Mouse (Mus musculus): Measurements from ENCODE around the gene Pkp4. TPM values are rescaled to one million over a fixed set of nuclear protein-coding genes. Genes with fewer than 3 reads are reported as not detected.

The Pkp4 gene
- polyA plus RNA-seq, 1 experiment from 2014 or later: 25.7 TPM

GRCm38 (mm10) chr2:59303530-59304063 lies 142.9 kb downstream of the Pkp4 start:
- Histone ChIP-seq H3K4me3 (ENCODE audit: low read depth, low read length) (no peak overlapping the region), H3K4me2 (ENCODE audit: low read length) (no peak overlapping the region), H3K36me3 (ENCODE audit: control insufficient read depth, insufficient read depth, low read length) (peaks cover 29% of the 10 kb centered on the region), H3K27me3 (replicated peaks; ENCODE audit: control insufficient read depth, insufficient read depth, low read length) (no peaks in the 10 kb centered on the region), H3K9ac (ENCODE audit: low read length) (no peak overlapping the region), H3K9me3 (replicated peaks; ENCODE audit: control insufficient read depth, low read length) (no peaks in the 10 kb centered on the region), H3K27ac (ENCODE audit: low read depth, low read length) (no peak overlapping the region), H3K4me1 (ENCODE audit: control insufficient read depth, insufficient read depth, low read length) (peaks cover 9% of the 10 kb centered on the region; the same call in 1 of the 2 replicates)
- ATAC-seq (no peak), DNase-seq (ENCODE audit: low spot score) (no peak)
- WGBS: 95% methylated on average over 12 of the region's 12 CpGs

- WGBS: 95% methylated on average over 8 of the region's 8 CpGs
- H3K9me3 ChIP-seq (replicated peaks; ENCODE audit: control insufficient read depth, low read length): no peaks in the 10 kb centered on the region
- H3K4me3 ChIP-seq (ENCODE audit: low read depth, low read length): no peak overlapping the region
- H3K27me3 ChIP-seq (replicated peaks; ENCODE audit: control insufficient read depth, insufficient read depth, low read length): no peaks in the 10 kb centered on the region
- ATAC-seq (no peak), DNase-seq (ENCODE audit: low spot score) (no peak)
- H3K4me2 ChIP-seq (ENCODE audit: low read length): no peak overlapping the region
- 0 out of 2 replicates have a peak, but pooled peaks cover 3% of the 10 kb centered on the region for H3K4me1 ChIP-seq (ENCODE audit: control insufficient read depth, insufficient read depth, low read length)
- no peak overlapping the region for H3K9ac ChIP-seq (ENCODE audit: low read length)
- no peak overlapping the region for H3K27ac ChIP-seq (ENCODE audit: low read depth, low read length)
- peaks cover 53% of the 10 kb centered on the region for H3K36me3 ChIP-seq (ENCODE audit: control insufficient read depth, insufficient read depth, low read length)
Measured at GRCm38 (mm10) chr2:59307302-59307701, 146.7 kb downstream of the Pkp4 start.

- Histone ChIP-seq H3K4me1 (ENCODE audit: control insufficient read depth, insufficient read depth, low read length) (no peaks in the 10 kb centered on the region), H3K27me3 (replicated peaks; ENCODE audit: control insufficient read depth, insufficient read depth, low read length) (no peaks in the 10 kb centered on the region), H3K9ac (ENCODE audit: low read length) (no peak overlapping the region), H3K9me3 (replicated peaks; ENCODE audit: control insufficient read depth, low read length) (no peaks in the 10 kb centered on the region), H3K36me3 (ENCODE audit: control insufficient read depth, insufficient read depth, low read length) (peaks cover 53% of the 10 kb centered on the region), H3K4me2 (ENCODE audit: low read length) (no peak overlapping the region), H3K27ac (ENCODE audit: low read depth, low read length) (no peak overlapping the region), H3K4me3 (ENCODE audit: low read depth, low read length) (no peak overlapping the region)
- no peak for ATAC-seq
- no peak for DNase-seq (ENCODE audit: low spot score)
- 95% methylated on average over 19 of the region's 19 CpGs for WGBS
Measured at GRCm38 (mm10) chr2:59308055-59308454, 147.4 kb downstream of the Pkp4 start.

GRCm38 (mm10) chr2:59313293-59313692 lies 152.6 kb downstream of the Pkp4 start:
- peaks cover 28% of the 10 kb centered on the region for H3K36me3 ChIP-seq (ENCODE audit: control insufficient read depth, insufficient read depth, low read length)
- H3K4me2 ChIP-seq (ENCODE audit: low read length): no peak overlapping the region
- H3K4me1 ChIP-seq (ENCODE audit: control insufficient read depth, insufficient read depth, low read length): no peaks in the 10 kb centered on the region
- H3K27ac ChIP-seq (ENCODE audit: low read depth, low read length): peak overlapping the region; percentile 33; the same call in 1 of the 2 replicates
- no peak for DNase-seq (ENCODE audit: low spot score)
- no peak overlapping the region for H3K4me3 ChIP-seq (ENCODE audit: low read depth, low read length)
- ATAC-seq: peak; percentile 68
- 82% methylated on average over 6 of the region's 6 CpGs for WGBS
- 0 out of 2 replicates have a peak, but pooled peaks cover under 1% of the 10 kb centered on the region for H3K9me3 ChIP-seq (replicated peaks; ENCODE audit: control insufficient read depth, low read length)
- H3K27me3 ChIP-seq (replicated peaks; ENCODE audit: control insufficient read depth, insufficient read depth, low read length): no peaks in the 10 kb centered on the region
- H3K9ac ChIP-seq (ENCODE audit: low read length): no peak overlapping the region

- ATAC-seq (no peak), DNase-seq (ENCODE audit: low spot score) (no peak)
- H3K27ac ChIP-seq (ENCODE audit: low read depth, low read length): no peak overlapping the region
- no peaks in the 10 kb centered on the region for H3K4me1 ChIP-seq (ENCODE audit: control insufficient read depth, insufficient read depth, low read length)
- H3K4me3 ChIP-seq (ENCODE audit: low read depth, low read length): no peak overlapping the region
- WGBS: 97% methylated on average over 1 of the region's 1 CpGs
- peaks cover 11% of the 10 kb centered on the region for H3K9me3 ChIP-seq (replicated peaks; ENCODE audit: control insufficient read depth, low read length)
- no peaks in the 10 kb centered on the region for H3K27me3 ChIP-seq (replicated peaks; ENCODE audit: control insufficient read depth, insufficient read depth, low read length)
- no peak overlapping the region for H3K9ac ChIP-seq (ENCODE audit: low read length)
- no peak overlapping the region for H3K4me2 ChIP-seq (ENCODE audit: low read length)
- H3K36me3 ChIP-seq (ENCODE audit: control insufficient read depth, insufficient read depth, low read length): peaks cover 23% of the 10 kb centered on the region
Measured at GRCm38 (mm10) chr2:59318631-59319030, 158.0 kb downstream of the Pkp4 start.

GRCm38 (mm10) chr2:59327946-59328345 lies 167.3 kb downstream of the Pkp4 start:
- H3K9me3 ChIP-seq (replicated peaks; ENCODE audit: control insufficient read depth, low read length): no peaks in the 10 kb centered on the region
- H3K4me1 ChIP-seq (ENCODE audit: control insufficient read depth, insufficient read depth, low read length): no peaks in the 10 kb centered on the region
- DNase-seq (ENCODE audit: low spot score) (no peak), ATAC-seq (no peak)
- WGBS: 94% methylated on average over 5 of the region's 5 CpGs
- no peaks in the 10 kb centered on the region for H3K27me3 ChIP-seq (replicated peaks; ENCODE audit: control insufficient read depth, insufficient read depth, low read length)
- no peak overlapping the region for H3K4me2 ChIP-seq (ENCODE audit: low read length)
- H3K27ac ChIP-seq (ENCODE audit: low read depth, low read length): no peak overlapping the region
- H3K4me3 ChIP-seq (ENCODE audit: low read depth, low read length): no peak overlapping the region
- no peak overlapping the region for H3K9ac ChIP-seq (ENCODE audit: low read length)
- H3K36me3 ChIP-seq (ENCODE audit: control insufficient read depth, insufficient read depth, low read length): 0 out of 2 replicates have a peak, but pooled peaks cover 2% of the 10 kb centered on the region

GRCm38 (mm10) chr2:59331093-59331492 lies 170.4 kb downstream of the Pkp4 start:
- no peak overlapping the region for H3K4me2 ChIP-seq (ENCODE audit: low read length)
- no peak overlapping the region for H3K4me3 ChIP-seq (ENCODE audit: low read depth, low read length)
- ATAC-seq (no peak), DNase-seq (ENCODE audit: low spot score) (no peak)
- H3K9ac ChIP-seq (ENCODE audit: low read length): no peak overlapping the region
- WGBS: 88% methylated on average over 9 of the region's 9 CpGs
- H3K36me3 ChIP-seq (ENCODE audit: control insufficient read depth, insufficient read depth, low read length): peaks cover 7% of the 10 kb centered on the region; the same call in 1 of the 2 replicates
- no peaks in the 10 kb centered on the region for H3K27me3 ChIP-seq (replicated peaks; ENCODE audit: control insufficient read depth, insufficient read depth, low read length)
- no peaks in the 10 kb centered on the region for H3K9me3 ChIP-seq (replicated peaks; ENCODE audit: control insufficient read depth, low read length)
- no peaks in the 10 kb centered on the region for H3K4me1 ChIP-seq (ENCODE audit: control insufficient read depth, insufficient read depth, low read length)
- no peak overlapping the region for H3K27ac ChIP-seq (ENCODE audit: low read depth, low read length)

GRCm38 (mm10) chr2:59332523-59332922 lies 171.9 kb downstream of the Pkp4 start:
- DNase-seq (ENCODE audit: low spot score): no peak
- 70% methylated on average over 4 of the region's 4 CpGs for WGBS
- Histone ChIP-seq H3K4me3 (ENCODE audit: low read depth, low read length) (no peak overlapping the region), H3K9me3 (replicated peaks; ENCODE audit: control insufficient read depth, low read length) (no peaks in the 10 kb centered on the region), H3K36me3 (ENCODE audit: control insufficient read depth, insufficient read depth, low read length) (peaks cover 16% of the 10 kb centered on the region), H3K27ac (ENCODE audit: low read depth, low read length) (no peak overlapping the region), H3K9ac (ENCODE audit: low read length) (no peak overlapping the region), H3K27me3 (replicated peaks; ENCODE audit: control insufficient read depth, insufficient read depth, low read length) (no peaks in the 10 kb centered on the region), H3K4me1 (ENCODE audit: control insufficient read depth, insufficient read depth, low read length) (no peaks in the 10 kb centered on the region), H3K4me2 (ENCODE audit: low read length) (no peak overlapping the region)
- no peak for ATAC-seq

GRCm38 (mm10) chr2:59338501-59338900 lies 177.9 kb downstream of the Pkp4 start:
- H3K4me2 ChIP-seq (ENCODE audit: low read length): no peak overlapping the region
- no peak overlapping the region for H3K9ac ChIP-seq (ENCODE audit: low read length)
- H3K36me3 ChIP-seq (ENCODE audit: control insufficient read depth, insufficient read depth, low read length): peaks cover 52% of the 10 kb centered on the region
- ATAC-seq (no peak), DNase-seq (ENCODE audit: low spot score) (no peak)
- no peaks in the 10 kb centered on the region for H3K27me3 ChIP-seq (replicated peaks; ENCODE audit: control insufficient read depth, insufficient read depth, low read length)
- H3K9me3 ChIP-seq (replicated peaks; ENCODE audit: control insufficient read depth, low read length): no peaks in the 10 kb centered on the region
- no peak overlapping the region for H3K27ac ChIP-seq (ENCODE audit: low read depth, low read length)
- 87% methylated on average over 11 of the region's 11 CpGs for WGBS
- no peak overlapping the region for H3K4me3 ChIP-seq (ENCODE audit: low read depth, low read length)
- H3K4me1 ChIP-seq (ENCODE audit: control insufficient read depth, insufficient read depth, low read length): no peaks in the 10 kb centered on the region

Measured in forebrain, embryonic 14.5 days (tissue).